Mouse (Mus musculus) CH12.LX (cell line): ENCODE results near the gene Gm5447. TPM values are rescaled to one million over a fixed set of nuclear protein-coding genes. Genes with fewer than 3 reads are reported as not detected.

ENCODE experiments used
- DNase-seq: peaks from one replicate; pipeline ENCODE4 v3.0.0-alpha.2; 2013; ENCODE audit errors: extremely low read depth
- H3K27ac ChIP-seq: 2 replicates; pipeline ENCODE4 v1.5.1; 2012; ENCODE audit warnings: low read depth, mild to moderate bottlenecking, control low read depth, moderate library complexity; ENCODE audit not compliant: insufficient read depth
- H3K27me3 ChIP-seq: replicated peaks from 2 replicates; pipeline ENCODE3; 2012; ENCODE audit warnings: inconsistent platforms
- H3K36me3 ChIP-seq, 2 experiments: replicated peaks in 1 of 2; 2 replicates each; pipeline versions ENCODE3 to v1.6.1; 2012; ENCODE audit warnings: inconsistent platforms in 1 of 2, low read length in 1 of 2, mild to moderate bottlenecking in 1 of 2, mixed read lengths in 1 of 2, moderate library complexity in 1 of 2; ENCODE audit not compliant: control insufficient read depth in 1 of 2, insufficient read depth in 1 of 2
- H3K4me1 ChIP-seq, 2 experiments: 2 replicates each; pipeline ENCODE4 v1.6.1; 2012; ENCODE audit warnings: inconsistent platforms in 1 of 2, moderate library complexity in 1 of 2; ENCODE audit not compliant: insufficient read depth in 2 of 2, control insufficient read depth in 1 of 2
- H3K4me2 ChIP-seq: 2 replicates; pipeline ENCODE4 v1.6.1; 2012; ENCODE audit warnings: low read depth, mild to moderate bottlenecking, control low read depth; ENCODE audit not compliant: poor library complexity, insufficient read depth, severe bottlenecking
- H3K4me3 ChIP-seq, 3 experiments: fragments of 150-350 bp in 1 of 3; sonication (generic) in 1 of 3; replicated peaks in 1 of 3; 2 replicates each; pipeline versions ENCODE3 to v1.5.1; 2011 to 2012; ENCODE audit warnings: low read depth in 2 of 3, low read length in 2 of 3, mild to moderate bottlenecking in 2 of 3, moderate library complexity in 2 of 3, control low read depth in 1 of 3, improper control_type of control experiment in 1 of 3, inconsistent platforms in 1 of 3, mixed read lengths in 1 of 3; ENCODE audit not compliant: poor library complexity in 1 of 3
- H3K79me2 ChIP-seq: replicated peaks from 2 replicates; pipeline ENCODE4 v1.6.1; 2012; ENCODE audit warnings: mild to moderate bottlenecking, moderate library complexity; ENCODE audit not compliant: control insufficient read depth, poor library complexity, insufficient read depth, severe bottlenecking; ENCODE audit errors: extremely low read depth
- H3K9ac ChIP-seq: 2 replicates; pipeline ENCODE4 v1.6.1; 2012; ENCODE audit warnings: low read depth, mild to moderate bottlenecking, control low read depth, moderate library complexity; ENCODE audit not compliant: insufficient read depth
- H3K9me3 ChIP-seq: replicated peaks from 2 replicates; pipeline ENCODE3; 2012; ENCODE audit warnings: low read length, inconsistent platforms, mixed read lengths
- BHLHE40 ChIP-seq: IDR thresholded peaks from 2 replicates; pipeline ENCODE4 v1.6.1; 2011; ENCODE audit warnings: mild to moderate bottlenecking, low read depth, low read length, improper control_type of control experiment
- CHD1 ChIP-seq: IDR thresholded peaks from 2 replicates; pipeline ENCODE4 v1.6.1; 2012; ENCODE audit warnings: low read depth, low read length, improper control_type of control experiment, inconsistent platforms
- CHD2 ChIP-seq: IDR thresholded peaks from 2 replicates; pipeline ENCODE4 v1.6.1; 2011; ENCODE audit warnings: low read length, improper control_type of control experiment
- CTCF ChIP-seq, 2 experiments: IDR thresholded peaks in 1 of 2; conservative IDR thresholded peaks in 1 of 2; 2 replicates each; pipeline ENCODE4 v1.5.1; 2011 to 2012; ENCODE audit warnings: low read depth in 2 of 2, low read length in 2 of 2, improper control_type of control experiment in 1 of 2, inconsistent platforms in 1 of 2, mild to moderate bottlenecking in 1 of 2, moderate library complexity in 1 of 2
- E2F4 ChIP-seq: IDR thresholded peaks from 2 replicates; pipeline ENCODE4 v1.6.1; 2011; ENCODE audit warnings: low read depth, low read length, improper control_type of control experiment; ENCODE audit not compliant: insufficient replicate concordance
- ELF1 ChIP-seq: IDR thresholded peaks from 2 replicates; pipeline ENCODE4 v1.6.1; 2014; ENCODE audit warnings: low read depth, mild to moderate bottlenecking, inconsistent platforms, low read length, improper control_type of control experiment
- EP300 ChIP-seq: IDR thresholded peaks from 2 replicates; pipeline ENCODE4 v1.6.1; 2011; ENCODE audit warnings: low read length, improper control_type of control experiment
- ETS1 ChIP-seq: conservative IDR thresholded peaks from 2 replicates; pipeline ENCODE4 v1.6.1; 2012; ENCODE audit warnings: low read depth, mild to moderate bottlenecking, inconsistent platforms, low read length, improper control_type of control experiment, moderate library complexity
- GABPA ChIP-seq: IDR thresholded peaks from 2 replicates; pipeline ENCODE4 v1.6.1; 2012; ENCODE audit warnings: low read depth, low read length, improper control_type of control experiment, inconsistent platforms; ENCODE audit not compliant: insufficient replicate concordance
- HCFC1 ChIP-seq: IDR thresholded peaks from 2 replicates; pipeline ENCODE4 v1.6.1; 2012; ENCODE audit warnings: low read depth, mild to moderate bottlenecking, inconsistent platforms, low read length, improper control_type of control experiment
- IRF4 ChIP-seq: IDR thresholded peaks from 2 replicates; pipeline ENCODE4 v1.6.1; 2014; ENCODE audit warnings: low read depth, mild to moderate bottlenecking, inconsistent platforms, low read length, improper control_type of control experiment
- JUN ChIP-seq: IDR thresholded peaks from 2 replicates; pipeline ENCODE4 v1.6.1; 2011; ENCODE audit warnings: low read depth, mild to moderate bottlenecking, low read length, improper control_type of control experiment, moderate library complexity; ENCODE audit not compliant: insufficient read depth
- JUND ChIP-seq: conservative IDR thresholded peaks from 2 replicates; pipeline ENCODE4 v1.6.1; 2011; ENCODE audit warnings: low read depth, low read length, improper control_type of control experiment
- KAT2A ChIP-seq: IDR thresholded peaks from 2 replicates; pipeline ENCODE4 v1.6.1; 2012; ENCODE audit warnings: low read length, improper control_type of control experiment, inconsistent platforms; ENCODE audit not compliant: insufficient replicate concordance
- MAFK ChIP-seq: IDR thresholded peaks from 2 replicates; pipeline ENCODE4 v1.6.1; 2011; ENCODE audit warnings: low read length, improper control_type of control experiment; ENCODE audit not compliant: insufficient replicate concordance
- MAX ChIP-seq: IDR thresholded peaks from 2 replicates; pipeline ENCODE4 v1.6.1; 2011; ENCODE audit warnings: low read length, improper control_type of control experiment
- MAZ ChIP-seq: IDR thresholded peaks from 2 replicates; pipeline ENCODE4 v1.6.1; 2012; ENCODE audit warnings: low read depth, mild to moderate bottlenecking, inconsistent platforms, low read length, improper control_type of control experiment, moderate library complexity
- MEF2A ChIP-seq: IDR thresholded peaks from 2 replicates; pipeline ENCODE4 v1.6.1; 2014; ENCODE audit warnings: low read depth, mild to moderate bottlenecking, inconsistent platforms, low read length, improper control_type of control experiment, borderline replicate concordance
- MXI1 ChIP-seq: IDR thresholded peaks from 2 replicates; pipeline ENCODE4 v1.6.1; 2011; ENCODE audit warnings: mild to moderate bottlenecking, low read depth, low read length, improper control_type of control experiment
- MYC ChIP-seq: IDR thresholded peaks from 2 replicates; pipeline ENCODE4 v1.6.1; 2011; ENCODE audit warnings: low read depth, mild to moderate bottlenecking, improper control_type of control experiment, low read length
- NELFE ChIP-seq: IDR thresholded peaks from 2 replicates; pipeline ENCODE4 v1.6.1; 2011; ENCODE audit warnings: low read depth, low read length, improper control_type of control experiment
- NRF1 ChIP-seq: IDR thresholded peaks from 2 replicates; pipeline ENCODE4 v1.6.1; 2014; ENCODE audit warnings: low read depth, mild to moderate bottlenecking, inconsistent platforms, low read length, improper control_type of control experiment, moderate library complexity
- PAX5 ChIP-seq: IDR thresholded peaks from 2 replicates; pipeline ENCODE4 v1.6.1; 2012; ENCODE audit warnings: low read length, inconsistent platforms, mixed read lengths
- POLR2A ChIP-seq: IDR thresholded peaks from 2 replicates; pipeline ENCODE4 v1.6.1; 2011; ENCODE audit warnings: low read depth, mild to moderate bottlenecking, improper control_type of control experiment, low read length
- POLR2AphosphoS2 ChIP-seq: IDR thresholded peaks from 2 replicates; pipeline ENCODE4 v1.6.1; 2011; ENCODE audit warnings: low read depth, low read length, improper control_type of control experiment
- RAD21 ChIP-seq: IDR thresholded peaks from 2 replicates; pipeline ENCODE4 v1.6.1; 2011; ENCODE audit warnings: low read depth, mild to moderate bottlenecking, low read length, improper control_type of control experiment, moderate library complexity
- RCOR1 ChIP-seq: conservative IDR thresholded peaks from 2 replicates; pipeline ENCODE4 v1.6.1; 2012; ENCODE audit warnings: low read depth, mild to moderate bottlenecking, inconsistent platforms, low read length, improper control_type of control experiment
- SIN3A ChIP-seq: IDR thresholded peaks from 2 replicates; pipeline ENCODE4 v1.6.1; 2012; ENCODE audit warnings: low read length, improper control_type of control experiment, inconsistent platforms
- SMC3 ChIP-seq: IDR thresholded peaks from 2 replicates; pipeline ENCODE4 v1.6.1; 2011; ENCODE audit warnings: low read depth, low read length, improper control_type of control experiment
- TBP ChIP-seq: conservative IDR thresholded peaks from 2 replicates; pipeline ENCODE4 v1.6.1; 2011; ENCODE audit warnings: low read depth, low read length, improper control_type of control experiment
- TCF12 ChIP-seq: IDR thresholded peaks from 2 replicates; pipeline ENCODE4 v1.6.1; 2014; ENCODE audit warnings: low read depth, mild to moderate bottlenecking, inconsistent platforms, low read length, improper control_type of control experiment
- UBTF ChIP-seq: IDR thresholded peaks from 2 replicates; pipeline ENCODE4 v1.6.1; 2012; ENCODE audit warnings: low read depth, mild to moderate bottlenecking, inconsistent platforms, low read length, improper control_type of control experiment, moderate library complexity
- USF1 ChIP-seq: IDR thresholded peaks from 2 replicates; pipeline ENCODE4 v1.6.1; 2014; ENCODE audit warnings: low read depth, mild to moderate bottlenecking, inconsistent platforms, low read length, improper control_type of control experiment
- USF2 ChIP-seq: conservative IDR thresholded peaks from 2 replicates; pipeline ENCODE4 v1.6.1; 2011; ENCODE audit warnings: low read depth, low read length, improper control_type of control experiment
- ZC3H11A ChIP-seq: IDR thresholded peaks from 2 replicates; pipeline ENCODE4 v1.6.1; 2012; ENCODE audit warnings: low read depth, mild to moderate bottlenecking, inconsistent platforms, low read length, improper control_type of control experiment
- ZKSCAN1 ChIP-seq: IDR thresholded peaks from 2 replicates; pipeline ENCODE4 v1.6.1; 2012; ENCODE audit warnings: low read depth, inconsistent platforms, low read length, improper control_type of control experiment, borderline replicate concordance
- ZMIZ1 ChIP-seq: IDR thresholded peaks from 2 replicates; pipeline ENCODE4 v1.6.1; 2012; ENCODE audit warnings: low read depth, mild to moderate bottlenecking, inconsistent platforms, low read length, improper control_type of control experiment
- ZNF384 ChIP-seq: IDR thresholded peaks from 2 replicates; pipeline ENCODE4 v1.6.1; 2012; ENCODE audit warnings: low read depth, low read length, improper control_type of control experiment, inconsistent platforms
- dilution Hi-C: fragments of 300-500 bp; cut with MboI; formaldehyde crosslinking; loops from 2 replicates; pipeline ENCODE4 v1.14.3; 2020; ENCODE audit warnings: low sequenced_read_pairs; ENCODE audit not compliant: extremely low pct_unique_long_range_greater_than_20kb, extremely low pct_ligation_motif_present
- in situ Hi-C: fragments of 300-500 bp; cut with MboI; formaldehyde crosslinking; loops from 3 replicates; pipeline ENCODE4 v1.14.3; 2019; ENCODE audit warnings: low sequenced_read_pairs, low pct_ligation_motif_present, low pct_unique_long_range_greater_than_20kb, mixed read lengths
- polyA plus RNA-seq: library from polyadenylated mRNA; unstranded; fragments of >175 nt; gene quantifications from 2 replicates; pipeline ENCODE4 v1.2.1, GENCODE M21; 2012; ENCODE audit warnings: low read depth; ENCODE audit not compliant: insufficient read length
- total RNA-seq, 2 experiments: library from RNA; depleted of rRNA; stranded (reverse); fragments of 300-350 nt in 1 of 2; fragments of >200 nt in 1 of 2; gene quantifications; 2 replicates each; pipeline ENCODE4 v1.2.3; 2012 to 2014

The Gm5447 gene
- not detected in 2 replicates for total RNA-seq (2012; rRNA removed)
- total RNA-seq (2014; rRNA removed) = not detected in 2 replicates
- polyA plus RNA-seq = 0.14 TPM in 1 of 2 replicates, not detected in the other

- H3K27ac ChIP-seq = peak within 1 kb of the TSS; percentile 67
- H3K27me3 ChIP-seq = no peaks in the 10 kb centered on the region
- peaks cover 25% of the 10 kb centered on the region for H3K79me2 ChIP-seq
- no peak for TF ChIP-seq TBP
- no peak for TF ChIP-seq MYC
- peak; percentile 93 for TF ChIP-seq HCFC1
- TF ChIP-seq ZMIZ1 = peak; percentile 74
- peak; percentile 22; the same call in 1 of the 2 replicates for TF ChIP-seq ETS1
- TF ChIP-seq ELF1 = peak; percentile 99
- no peak for TF ChIP-seq ZC3H11A
- peak; percentile 20; the same call in 1 of the 2 replicates for TF ChIP-seq CHD2
- TF ChIP-seq MAFK = no peak
- TF ChIP-seq UBTF = no peak
- TF ChIP-seq MAZ = peak; percentile 52; the same call in 1 of the 2 replicates
- TF ChIP-seq JUN = no peak
- TF ChIP-seq MAX = peak; percentile 53; the same call in 1 of the 2 replicates
- no peak for TF ChIP-seq USF2
- TF ChIP-seq TCF12 = peak; percentile 87
- peak; percentile 95 for TF ChIP-seq MXI1
- TF ChIP-seq NELFE = peak; percentile 56; the same call in 1 of the 2 replicates
- TF ChIP-seq USF1 = no peak
- no peak; the same call in 1 of the 2 replicates for TF ChIP-seq ZKSCAN1
- TF ChIP-seq POLR2AphosphoS2 = no peak; the same call in 1 of the 2 replicates
- peak; percentile 99 for TF ChIP-seq SIN3A
- peak; percentile 79; the same call in 1 of the 2 replicates for TF ChIP-seq KAT2A
- TF ChIP-seq RCOR1 = no peak; the same call in 1 of the 2 replicates
- TF ChIP-seq RAD21 = no peak
- no peak for TF ChIP-seq PAX5
- peak; percentile 49 for TF ChIP-seq NRF1
- no peak for TF ChIP-seq CTCF (conservative IDR thresholded peaks at IDR 0.05 in 1 of 2, IDR thresholded peaks at IDR 0.05 in 1 of 2; ENCODE audit: low read depth in 2 of 2, low read length in 2 of 2)
- TF ChIP-seq POLR2A = peak; percentile 61; the same call in 1 of the 2 replicates
- 0 out of 2 replicates have a peak, but pooled peaks have one; percentile 35 for TF ChIP-seq CHD1
- peak; percentile 23 for TF ChIP-seq SMC3
- no peak for TF ChIP-seq E2F4
- TF ChIP-seq MEF2A = peak; percentile 66; the same call in 1 of the 2 replicates
- TF ChIP-seq BHLHE40 = no peak
- TF ChIP-seq JUND = no peak
- TF ChIP-seq ZNF384 = no peak
- peak; percentile 70 for TF ChIP-seq IRF4
- TF ChIP-seq GABPA = peak; percentile 42; the same call in 1 of the 2 replicates
- TF ChIP-seq EP300 = no peak
- DNase-seq = peak; percentile 70
- no peaks in the 10 kb centered on the region for H3K9me3 ChIP-seq
- peaks cover 0 to 5% of the 10 kb centered on the region in 2 experiments for H3K36me3 ChIP-seq
- peak within 1 kb of the TSS; percentile 83 to 86 (median 85) for H3K4me3 ChIP-seq
- dilution Hi-C loops (no loop called here), in situ Hi-C loops (no loop called here)
- peaks cover 13 to 53% of the 10 kb centered on the region in 2 experiments for H3K4me1 ChIP-seq
- H3K4me2 ChIP-seq = peak within 1 kb of the TSS; percentile 67
- peak within 1 kb of the TSS; percentile 75 for H3K9ac ChIP-seq
Measured at GRCm38 (mm10) chr13:30973501-30974246, at the start of gene Gm5447, which contains the start of gene Exoc2. Gene Gm5447, plus strand, starts transcription at chr13:30974204. Gene Exoc2, minus strand, starts transcription at chr13:30974093.
